Mouse (Mus musculus) liver, embryonic 14.5 days (tissue): ENCODE results near the gene Prkar2a. TPM values are rescaled to one million over a fixed set of nuclear protein-coding genes. Genes with fewer than 3 reads are reported as not detected.

Experiments
- ATAC-seq: fragments of 200-750 bp; cut with Nextera tagmentation; 2 replicates; pipeline ENCODE4 v1.8.0; 2017; ENCODE audit warnings: moderate number of reproducible peaks, mild to moderate bottlenecking, moderate library complexity; ENCODE audit not compliant: insufficient read depth
- DNase-seq, 3 experiments: peaks; one replicate each; pipeline ENCODE4 v3.0.0-alpha.2; 2012 to 2013; ENCODE audit warnings: low read depth in 3 of 3, low spot score in 3 of 3
- H3K27ac ChIP-seq: fragments of 300-500 bp; sonication (generic); 2 replicates; pipeline ENCODE4 v1.5.1; 2014; ENCODE audit warnings: moderate library complexity, mild to moderate bottlenecking, control low read depth, inconsistent platforms
- H3K27me3 ChIP-seq: fragments of 300-500 bp; sonication (generic); 2 replicates; pipeline ENCODE4 v1.6.1; 2014; ENCODE audit warnings: mild to moderate bottlenecking, low read length, moderate library complexity; ENCODE audit not compliant: control insufficient read depth, insufficient read depth
- H3K36me3 ChIP-seq: fragments of 300-500 bp; sonication (generic); replicated peaks from 2 replicates; pipeline ENCODE4 v1.6.1; 2014; ENCODE audit warnings: low read depth; ENCODE audit not compliant: control insufficient read depth, insufficient read depth
- H3K4me1 ChIP-seq, 2 experiments: fragments of 200-500 bp in 1 of 2; fragments of 300-500 bp in 1 of 2; sonication (generic) in 1 of 2; replicated peaks; 2 replicates each; pipeline ENCODE4 v1.6.1; 2012 to 2014; ENCODE audit warnings: antibody characterized with exemption in 1 of 2, inconsistent platforms in 1 of 2, low read length in 1 of 2; ENCODE audit not compliant: control insufficient read depth in 2 of 2, insufficient read depth in 2 of 2
- H3K4me2 ChIP-seq: fragments of 300-500 bp; sonication (generic); 2 replicates; pipeline ENCODE4 v1.6.1; 2014; ENCODE audit warnings: low read depth, mild to moderate bottlenecking, control low read depth, moderate library complexity
- H3K4me3 ChIP-seq, 2 experiments: fragments of 200-500 bp in 1 of 2; fragments of 300-500 bp in 1 of 2; sonication (generic) in 1 of 2; 2 replicates each; pipeline ENCODE4 v1.5.1; 2012 to 2014; ENCODE audit warnings: low read depth in 2 of 2, low read length in 2 of 2, mild to moderate bottlenecking in 2 of 2, control low read depth in 1 of 2, inconsistent platforms in 1 of 2, moderate library complexity in 1 of 2; ENCODE audit not compliant: insufficient read depth in 1 of 2
- H3K9ac ChIP-seq: fragments of 300-500 bp; sonication (generic); replicated peaks from 2 replicates; pipeline ENCODE4 v1.6.1; 2014; ENCODE audit warnings: mild to moderate bottlenecking, control low read depth, moderate library complexity
- H3K9me3 ChIP-seq: fragments of 300-500 bp; sonication (generic); 2 replicates; pipeline ENCODE4 v1.6.1; 2016; ENCODE audit warnings: low read length, mixed read lengths; ENCODE audit not compliant: control insufficient read depth
- CTCF ChIP-seq: IDR thresholded peaks from 2 replicates; pipeline ENCODE4 v1.5.1; 2016; ENCODE audit warnings: antibody characterized with exemption, low read depth, control low read depth
- EP300 ChIP-seq: IDR thresholded peaks from 2 replicates; pipeline ENCODE4 v1.6.1; 2016; ENCODE audit warnings: antibody characterized with exemption, low read depth
- WGBS: fragments of 180-500 bp; shearing (Covaris S2); extraction: QIAGEN DNeasy Blood & Tissue Kit; methylation state at CpG from one replicate; pipeline ENCODE4 v1.1.7; 2014; ENCODE audit not compliant: insufficient replicate concordance; 5-methylcytosine and 5-hydroxymethylcytosine counted together
- polyA plus RNA-seq, 2 experiments: library from polyadenylated mRNA; depleted of rRNA in 1 of 2; stranded (reverse) in 1 of 2; unstranded in 1 of 2; fragments of >200 nt; fragmentation: Nextera tagmentation in 1 of 2; extraction: Ambion mirVana in 1 of 2; gene quantifications; 2 replicates each; pipeline versions ENCODE4 v1.2.1 to v1.2.3; 2012 to 2014

Prkar2a gene
- polyA plus RNA-seq, 2 experiments, result 6.4 to 9.9 TPM

GRCm38 (mm10) chr9:108710767-108711166, 21.7 kb downstream of the Prkar2a start:
- no peak for TF ChIP-seq EP300
- no peak for TF ChIP-seq CTCF
- Histone ChIP-seq H3K27ac (no peak overlapping the region), H3K4me2 (no peak overlapping the region), H3K4me1 (no peaks in the 10 kb centered on the region), H3K9me3 (no peaks in the 10 kb centered on the region), H3K27me3 (no peaks in the 10 kb centered on the region), H3K4me3 (no peak overlapping the region), H3K9ac (no peak overlapping the region), H3K36me3 (no peaks in the 10 kb centered on the region)
- DNase-seq (no peak), ATAC-seq (no peak)
- 77% methylated on average over 7 of the region's 7 CpGs for WGBS

DNA sequence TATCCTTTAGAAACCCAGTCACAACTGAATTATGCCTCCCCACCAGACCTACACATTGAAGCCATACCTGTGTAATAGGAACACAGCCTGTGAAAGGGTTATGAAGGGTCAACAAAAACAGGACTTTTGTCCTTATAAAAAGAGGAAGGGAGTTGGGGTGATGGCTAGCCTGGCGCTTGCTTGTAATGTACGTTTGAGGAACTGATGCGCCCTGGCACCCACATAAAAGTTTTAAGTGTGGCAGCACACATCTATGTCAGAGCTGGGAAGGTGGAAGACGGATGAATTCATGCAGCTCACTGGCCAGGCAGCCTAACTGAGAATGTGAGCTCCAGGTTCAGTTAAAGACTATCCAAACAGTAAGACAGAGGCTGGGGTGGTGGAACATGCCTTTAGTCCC, 27.1 kb downstream of the Prkar2a start:
- no peaks in the 10 kb centered on the region for H3K27me3 ChIP-seq
- no peaks in the 10 kb centered on the region for H3K9me3 ChIP-seq
- DNase-seq, result no peak
- no peaks in the 10 kb centered on the region for H3K36me3 ChIP-seq
- TF ChIP-seq EP300 (no peak), CTCF (no peak)
- no peak overlapping the region for H3K4me2 ChIP-seq
- ATAC-seq, result no peak
- 58% methylated on average over 4 of the region's 4 CpGs for WGBS
- H3K9ac ChIP-seq, result no peak overlapping the region
- no peaks in the 10 kb centered on the region for H3K4me1 ChIP-seq
- H3K27ac ChIP-seq, result no peak overlapping the region
- H3K4me3 ChIP-seq, result no peak overlapping the region

- no peak overlapping the region for H3K9ac ChIP-seq
- DNase-seq (no peak), ATAC-seq (no peak)
- H3K27ac ChIP-seq, result no peak overlapping the region
- H3K4me3 ChIP-seq, result no peak overlapping the region
- no peaks in the 10 kb centered on the region for H3K36me3 ChIP-seq
- no peaks in the 10 kb centered on the region for H3K9me3 ChIP-seq
- H3K4me2 ChIP-seq, result no peak overlapping the region
- 63% methylated on average over 2 of the region's 2 CpGs for WGBS
- no peaks in the 10 kb centered on the region for H3K27me3 ChIP-seq
- TF ChIP-seq EP300 (no peak), CTCF (no peak)
- H3K4me1 ChIP-seq, result no peaks in the 10 kb centered on the region
Measured at GRCm38 (mm10) chr9:108723751-108724150, 34.6 kb downstream of the Prkar2a start.

- 82% methylated on average over 5 of the region's 5 CpGs for WGBS
- no peaks in the 10 kb centered on the region for H3K36me3 ChIP-seq
- no peak for ATAC-seq
- no peaks in the 10 kb centered on the region for H3K9me3 ChIP-seq
- no peaks in the 10 kb centered on the region for H3K27me3 ChIP-seq
- H3K9ac ChIP-seq, result no peak overlapping the region
- DNase-seq, result no peak
- H3K27ac ChIP-seq, result no peak overlapping the region
- no peak overlapping the region for H3K4me3 ChIP-seq
- H3K4me2 ChIP-seq, result no peak overlapping the region
- TF ChIP-seq EP300 (no peak), CTCF (no peak)
- no peaks in the 10 kb centered on the region for H3K4me1 ChIP-seq
Measured at GRCm38 (mm10) chr9:108726116-108726515, 37.0 kb downstream of the Prkar2a start.

DNA sequence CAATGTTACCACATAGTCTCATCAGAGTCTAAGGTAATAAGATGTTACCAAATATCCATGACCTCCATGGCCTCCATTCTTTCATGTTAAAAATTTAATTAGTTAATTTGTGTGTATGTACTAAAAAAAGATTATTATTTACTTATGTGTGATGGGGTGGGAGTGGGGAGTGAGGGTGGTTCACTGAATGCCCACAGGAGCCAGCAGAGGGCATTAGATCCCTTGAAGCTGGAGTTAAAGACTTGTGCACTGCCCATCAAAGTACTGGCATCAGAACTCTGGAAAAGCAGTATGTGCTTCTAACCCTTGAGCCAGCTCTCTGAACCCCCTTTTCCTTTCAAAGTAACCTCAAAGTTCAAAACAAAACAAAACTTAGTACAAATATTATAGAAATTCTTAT, 39.9 kb downstream of the Prkar2a start:
- no peak overlapping the region for H3K4me3 ChIP-seq
- H3K4me1 ChIP-seq, result no peaks in the 10 kb centered on the region
- H3K27me3 ChIP-seq, result no peaks in the 10 kb centered on the region
- ATAC-seq (no peak), DNase-seq (no peak)
- TF ChIP-seq CTCF (peak; percentile 32), EP300 (no peak)
- H3K36me3 ChIP-seq, result no peaks in the 10 kb centered on the region
- H3K4me2 ChIP-seq, result no peak overlapping the region
- no peak overlapping the region for H3K9ac ChIP-seq
- no peaks in the 10 kb centered on the region for H3K9me3 ChIP-seq
- no peak overlapping the region for H3K27ac ChIP-seq

DNA sequence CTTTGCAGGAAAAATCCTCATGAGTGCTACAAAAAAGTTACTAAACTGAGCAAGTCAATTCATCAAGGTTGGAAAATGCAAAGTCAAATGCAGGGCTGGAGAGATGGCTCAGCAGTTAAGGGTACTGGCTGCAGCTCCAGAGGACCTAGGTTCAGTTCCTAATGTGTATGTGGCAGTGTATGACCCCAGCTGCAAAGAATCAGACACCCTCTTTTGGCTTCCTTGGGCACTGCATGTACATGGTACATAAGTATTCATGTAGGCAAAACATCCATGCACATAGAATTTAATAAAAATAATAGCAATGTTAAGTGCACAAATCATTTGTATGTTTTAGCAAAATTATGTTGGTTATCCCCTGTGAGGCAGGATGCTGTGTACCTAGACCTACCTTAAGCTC, 43.3 kb downstream of the Prkar2a start:
- no peaks in the 10 kb centered on the region for H3K4me1 ChIP-seq
- DNase-seq (no peak), ATAC-seq (no peak)
- H3K36me3 ChIP-seq, result no peaks in the 10 kb centered on the region
- TF ChIP-seq CTCF (no peak), EP300 (no peak)
- H3K9me3 ChIP-seq, result no peaks in the 10 kb centered on the region
- H3K27ac ChIP-seq, result no peak overlapping the region
- no peak overlapping the region for H3K4me3 ChIP-seq
- no peak overlapping the region for H3K9ac ChIP-seq
- H3K27me3 ChIP-seq, result no peaks in the 10 kb centered on the region
- no peak overlapping the region for H3K4me2 ChIP-seq
